Mouse (Mus musculus) small intestine, adult 2 months (tissue): ENCODE data around the gene Mme.

Experiments
- CTCF ChIP-seq: fragments of 200-500 bp; IDR thresholded peaks from 2 replicates; pipeline ENCODE4 v1.5.1; 2012; ENCODE audit warnings: low read depth, mild to moderate bottlenecking, control low read depth, inconsistent platforms, low read length, moderate library complexity, mixed read lengths; ENCODE audit not compliant: insufficient replicate concordance, insufficient read length; ENCODE audit errors: extremely low read depth
- POLR2A ChIP-seq: fragments of 200-500 bp; IDR thresholded peaks from 2 replicates; pipeline ENCODE4 v1.6.1; 2012; ENCODE audit warnings: low read depth, mild to moderate bottlenecking, control low read depth, inconsistent platforms, low read length, moderate library complexity

- TF ChIP-seq POLR2A: no peak
- TF ChIP-seq CTCF: no peak
Measured at GRCm38 (mm10) chr3:63394424-63394941, 153.1 kb downstream of the Mme start.
